Mouse (Mus musculus): Measurements from ENCODE around the gene Ugt1a9. TPM values are rescaled to one million over a fixed set of nuclear protein-coding genes. Genes with fewer than 3 reads are reported as not detected.

Ugt1a9 gene
- polyA plus RNA-seq, 1 experiment from 2014 or later = 9.3 TPM

- no peak for DNase-seq (ENCODE audit: low spot score)
- Histone ChIP-seq H3K27me3 (ENCODE audit: insufficient read depth, low read length) (no peaks in the 10 kb centered on the region), H3K9ac (ENCODE audit: low read depth, low read length) (no peak overlapping the region), H3K4me3 (replicated peaks; ENCODE audit: low read depth, low read length) (no peak overlapping the region), H3K27ac (no peak overlapping the region), H3K36me3 (ENCODE audit: insufficient read depth, low read length) (no peaks in the 10 kb centered on the region), H3K4me1 (replicated peaks; ENCODE audit: insufficient read depth, low read length) (no peaks in the 10 kb centered on the region), H3K9me3 (replicated peaks; ENCODE audit: low read length) (no peaks in the 10 kb centered on the region), H3K4me2 (ENCODE audit: low read length) (no peak overlapping the region)
- WGBS = 74% methylated on average over 4 of the region's 4 CpGs
- TF ChIP-seq CTCF (IDR thresholded peaks at IDR 0.05; ENCODE audit: low read depth) = no peak
- ATAC-seq (replicated peaks; ENCODE audit: low FRiP score, low read depth) = no peak
These were observed 302 bp downstream of the Ugt1a9 start for GRCm38 (mm10) chr1:88070902-88071301.

DNA sequence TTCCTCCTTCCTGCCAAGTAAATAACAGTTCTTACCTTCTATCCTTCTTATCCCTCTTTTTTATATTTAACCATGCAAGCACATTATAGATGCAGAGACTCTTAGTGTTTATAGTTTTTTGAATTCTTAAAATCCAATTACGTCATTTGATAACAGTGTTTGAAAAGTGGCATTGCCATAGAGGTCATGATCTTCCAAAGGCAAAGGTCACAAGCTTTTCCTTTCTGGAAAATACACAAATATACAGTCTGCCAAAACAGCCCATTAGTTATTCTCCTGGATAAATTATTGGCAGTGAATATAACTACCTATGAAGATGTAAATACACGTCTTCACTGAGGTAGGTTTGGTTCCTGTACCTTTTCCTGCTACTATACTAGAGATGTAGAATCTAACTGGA, 3.9 kb downstream of the Ugt1a9 start:
- no peaks in the 10 kb centered on the region for H3K27me3 ChIP-seq (ENCODE audit: insufficient read depth, low read length)
- 83% methylated on average over 2 of the region's 2 CpGs for WGBS
- TF ChIP-seq CTCF (IDR thresholded peaks at IDR 0.05; ENCODE audit: low read depth) = no peak
- H3K4me3 ChIP-seq (replicated peaks; ENCODE audit: low read depth, low read length) = no peak overlapping the region
- H3K36me3 ChIP-seq (ENCODE audit: insufficient read depth, low read length) = no peaks in the 10 kb centered on the region
- ATAC-seq (replicated peaks; ENCODE audit: low FRiP score, low read depth) (no peak), DNase-seq (ENCODE audit: low spot score) (no peak)
- no peak overlapping the region for H3K9ac ChIP-seq (ENCODE audit: low read depth, low read length)
- H3K4me1 ChIP-seq (replicated peaks; ENCODE audit: insufficient read depth, low read length) = no peaks in the 10 kb centered on the region
- H3K9me3 ChIP-seq (replicated peaks; ENCODE audit: low read length) = no peaks in the 10 kb centered on the region
- H3K27ac ChIP-seq = no peak overlapping the region
- no peak overlapping the region for H3K4me2 ChIP-seq (ENCODE audit: low read length)

GRCm38 (mm10) chr1:88077128-88077527, 6.5 kb downstream of the Ugt1a9 start:
- no peak overlapping the region for H3K9ac ChIP-seq (ENCODE audit: low read depth, low read length)
- no peak overlapping the region for H3K4me2 ChIP-seq (ENCODE audit: low read length)
- no peak overlapping the region for H3K27ac ChIP-seq
- no peaks in the 10 kb centered on the region for H3K36me3 ChIP-seq (ENCODE audit: insufficient read depth, low read length)
- DNase-seq (ENCODE audit: low spot score) (no peak), ATAC-seq (replicated peaks; ENCODE audit: low FRiP score, low read depth) (no peak)
- no peak overlapping the region for H3K4me3 ChIP-seq (replicated peaks; ENCODE audit: low read depth, low read length)
- no peak for TF ChIP-seq CTCF (IDR thresholded peaks at IDR 0.05; ENCODE audit: low read depth)
- no peaks in the 10 kb centered on the region for H3K4me1 ChIP-seq (replicated peaks; ENCODE audit: insufficient read depth, low read length)
- no peaks in the 10 kb centered on the region for H3K27me3 ChIP-seq (ENCODE audit: insufficient read depth, low read length)
- WGBS = 80% methylated on average over 1 of the region's 1 CpGs
- H3K9me3 ChIP-seq (replicated peaks; ENCODE audit: low read length) = no peaks in the 10 kb centered on the region

DNA sequence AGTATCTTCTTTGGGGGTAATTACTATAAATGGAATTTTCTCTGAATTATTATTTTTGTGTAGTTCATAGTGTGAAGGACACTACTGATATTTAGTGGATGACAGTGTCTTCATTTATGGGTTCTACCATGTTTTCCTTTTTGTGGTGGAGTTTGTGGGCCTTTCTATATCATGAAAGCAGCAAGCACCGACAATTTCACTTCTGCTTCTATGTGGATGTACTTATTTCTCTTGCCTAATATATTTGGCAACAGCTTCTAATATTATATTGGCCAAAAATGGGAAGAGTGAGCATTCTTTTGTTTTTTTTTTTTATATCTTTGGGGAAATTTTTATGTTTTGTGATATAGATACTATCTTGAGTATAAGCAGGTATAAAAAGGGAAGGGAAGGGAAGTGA, 11.1 kb downstream of the Ugt1a9 start:
- DNase-seq (ENCODE audit: low spot score) (no peak), ATAC-seq (replicated peaks; ENCODE audit: low FRiP score, low read depth) (no peak)
- 87% methylated on average over 1 of the region's 1 CpGs for WGBS
- Histone ChIP-seq H3K4me1 (replicated peaks; ENCODE audit: insufficient read depth, low read length) (no peaks in the 10 kb centered on the region), H3K27ac (no peak overlapping the region), H3K9ac (ENCODE audit: low read depth, low read length) (no peak overlapping the region), H3K4me3 (replicated peaks; ENCODE audit: low read depth, low read length) (no peak overlapping the region), H3K27me3 (ENCODE audit: insufficient read depth, low read length) (no peaks in the 10 kb centered on the region), H3K4me2 (ENCODE audit: low read length) (no peak overlapping the region), H3K36me3 (ENCODE audit: insufficient read depth, low read length) (no peaks in the 10 kb centered on the region), H3K9me3 (replicated peaks; ENCODE audit: low read length) (no peaks in the 10 kb centered on the region)
- no peak for TF ChIP-seq CTCF (IDR thresholded peaks at IDR 0.05; ENCODE audit: low read depth)

- H3K4me2 ChIP-seq (ENCODE audit: low read length) = no peak overlapping the region
- ATAC-seq (replicated peaks; ENCODE audit: low FRiP score, low read depth) (no peak), DNase-seq (ENCODE audit: low spot score) (no peak)
- no peak overlapping the region for H3K9ac ChIP-seq (ENCODE audit: low read depth, low read length)
- no peak overlapping the region for H3K27ac ChIP-seq
- no peaks in the 10 kb centered on the region for H3K9me3 ChIP-seq (replicated peaks; ENCODE audit: low read length)
- no peaks in the 10 kb centered on the region for H3K4me1 ChIP-seq (replicated peaks; ENCODE audit: insufficient read depth, low read length)
- no peak for TF ChIP-seq CTCF (IDR thresholded peaks at IDR 0.05; ENCODE audit: low read depth)
- no peaks in the 10 kb centered on the region for H3K27me3 ChIP-seq (ENCODE audit: insufficient read depth, low read length)
- 78% methylated on average over 1 of the region's 1 CpGs for WGBS
- H3K4me3 ChIP-seq (replicated peaks; ENCODE audit: low read depth, low read length) = no peak overlapping the region
- no peaks in the 10 kb centered on the region for H3K36me3 ChIP-seq (ENCODE audit: insufficient read depth, low read length)
These were observed 15.5 kb downstream of the Ugt1a9 start for GRCm38 (mm10) chr1:88086125-88086524.

GRCm38 (mm10) chr1:88087513-88087912, 16.9 kb downstream of the Ugt1a9 start, which contains the start of gene Ugt1a8:
Gene Ugt1a8, plus strand, starts transcription at chr1:88087813.
- WGBS = 60% methylated on average over 3 of the region's 3 CpGs
- no peak for TF ChIP-seq CTCF (IDR thresholded peaks at IDR 0.05; ENCODE audit: low read depth)
- no peaks in the 10 kb centered on the region for H3K9me3 ChIP-seq (replicated peaks; ENCODE audit: low read length)
- no peak within 1 kb of the TSS for H3K4me3 ChIP-seq (replicated peaks; ENCODE audit: low read depth, low read length)
- H3K4me2 ChIP-seq (ENCODE audit: low read length) = no peak within 1 kb of the TSS
- H3K27me3 ChIP-seq (ENCODE audit: insufficient read depth, low read length) = no peaks in the 10 kb centered on the region
- ATAC-seq (replicated peaks; ENCODE audit: low FRiP score, low read depth) (no peak), DNase-seq (ENCODE audit: low spot score) (no peak)
- no peak within 1 kb of the TSS for H3K9ac ChIP-seq (ENCODE audit: low read depth, low read length)
- no peaks in the 10 kb centered on the region for H3K36me3 ChIP-seq (ENCODE audit: insufficient read depth, low read length)
- no peaks in the 10 kb centered on the region for H3K4me1 ChIP-seq (replicated peaks; ENCODE audit: insufficient read depth, low read length)
- H3K27ac ChIP-seq = no peak within 1 kb of the TSS

DNA sequence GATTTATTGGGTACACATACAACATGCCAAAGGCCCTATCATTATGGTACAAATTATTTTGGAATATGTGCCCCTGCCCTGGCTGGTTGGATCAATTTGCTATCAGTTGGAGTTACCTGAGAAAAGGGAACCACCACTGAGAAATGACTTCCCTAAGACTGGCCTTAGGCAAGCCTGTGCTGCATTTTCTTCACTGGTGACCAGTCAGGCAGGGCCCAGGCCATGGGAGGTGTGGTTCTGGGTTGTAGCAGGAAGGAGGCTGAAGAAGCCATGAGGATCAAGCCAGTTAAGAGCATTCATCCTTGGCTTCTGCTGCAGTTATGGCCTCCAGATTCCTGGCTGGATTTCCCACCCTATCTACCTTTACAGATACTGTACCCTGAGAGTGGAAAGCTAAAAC, 21.7 kb downstream of the Ugt1a9 start:
- DNase-seq (ENCODE audit: low spot score) (no peak), ATAC-seq (replicated peaks; ENCODE audit: low FRiP score, low read depth) (no peak)
- Histone ChIP-seq H3K9ac (ENCODE audit: low read depth, low read length) (no peak overlapping the region), H3K27me3 (ENCODE audit: insufficient read depth, low read length) (no peaks in the 10 kb centered on the region), H3K4me1 (replicated peaks; ENCODE audit: insufficient read depth, low read length) (peaks cover 8% of the 10 kb centered on the region), H3K27ac (no peak overlapping the region), H3K4me3 (replicated peaks; ENCODE audit: low read depth, low read length) (no peak overlapping the region), H3K4me2 (ENCODE audit: low read length) (no peak overlapping the region), H3K9me3 (replicated peaks; ENCODE audit: low read length) (no peaks in the 10 kb centered on the region), H3K36me3 (ENCODE audit: insufficient read depth, low read length) (no peaks in the 10 kb centered on the region)
- TF ChIP-seq CTCF (IDR thresholded peaks at IDR 0.05; ENCODE audit: low read depth) = no peak

Measured in kidney, postnatal 0 days (tissue).